ENCODE assay signal across 15 mouse cellular contexts in genomic region chr9:47770836-47771235, GRCm38 (mm10).
DNase-seq lines count a peak whose midpoint lies in the region; ATAC-seq and TF ChIP-seq lines count a peak whose summit lies in the region.
"Had no signal": no experiment of that assay in that cellular context is flagged by ENCODE, and none has a peak within 500 bp of the region (broad histone marks: within the 10 kb centered on the region; RNA-seq: fewer than 3 reads in every experiment).

No protein-coding gene starts in this region.

- 48% methylated on average over 11 of the region's 11 CpGs for WGBS in hindbrain, embryonic 15.5 days
- 66% methylated on average over 11 of the region's 11 CpGs for WGBS in hindbrain, embryonic 11.5 days
- 28% methylated on average over 11 of the region's 11 CpGs for WGBS in lung, embryonic 16.5 days
- WGBS in hindbrain, postnatal 0 days: 35% methylated on average over 11 of the region's 11 CpGs
- 21% methylated on average over 11 of the region's 11 CpGs for WGBS in limb, embryonic 15.5 days

- no peak overlapping the region for H3K4me3 ChIP-seq in hindbrain, embryonic 15.5 days
- no peak overlapping the region for H3K4me3 ChIP-seq in hindbrain, embryonic 11.5 days (ENCODE audit: low read depth, low read length)
- H3K4me3 ChIP-seq in lung, embryonic 16.5 days (ENCODE audit: low read length): no peak overlapping the region
- H3K4me3 ChIP-seq in hindbrain, postnatal 0 days (ENCODE audit: low read length): no peak overlapping the region
- no peak overlapping the region for H3K4me3 ChIP-seq in limb, embryonic 15.5 days
- H3K4me3 ChIP-seq: embryonic facial prominence, embryonic 10.5 days; heart, embryonic 13.5 days; liver, embryonic 12.5 days had no signal

- no peaks in the 10 kb centered on the region for H3K36me3 ChIP-seq in hindbrain, embryonic 15.5 days
- H3K36me3 ChIP-seq in hindbrain, embryonic 11.5 days (ENCODE audit: control insufficient read depth, insufficient read depth, low read length): no peaks in the 10 kb centered on the region
- no peaks in the 10 kb centered on the region for H3K36me3 ChIP-seq in lung, embryonic 16.5 days (ENCODE audit: control insufficient read depth, insufficient read depth, low read length)
- no peaks in the 10 kb centered on the region for H3K36me3 ChIP-seq in hindbrain, postnatal 0 days (ENCODE audit: insufficient read depth, low read length)
- no peaks in the 10 kb centered on the region for H3K36me3 ChIP-seq in limb, embryonic 15.5 days
- H3K36me3 ChIP-seq: embryonic facial prominence, embryonic 10.5 days; heart, embryonic 13.5 days; liver, embryonic 12.5 days had no signal

- no peaks in the 10 kb centered on the region for H3K9me3 ChIP-seq in hindbrain, embryonic 15.5 days
- no peaks in the 10 kb centered on the region for H3K9me3 ChIP-seq in hindbrain, embryonic 11.5 days (ENCODE audit: control insufficient read depth, low read length)
- no peaks in the 10 kb centered on the region for H3K9me3 ChIP-seq in lung, embryonic 16.5 days (ENCODE audit: control insufficient read depth, low read length)
- no peaks in the 10 kb centered on the region for H3K9me3 ChIP-seq in hindbrain, postnatal 0 days (ENCODE audit: low read length)
- H3K9me3 ChIP-seq in limb, embryonic 15.5 days: no peaks in the 10 kb centered on the region
- H3K9me3 ChIP-seq: embryonic facial prominence, embryonic 10.5 days; heart, embryonic 13.5 days; liver, embryonic 12.5 days had no signal

- no peak for ATAC-seq in hindbrain, embryonic 15.5 days (ENCODE audit: low FRiP score, low read depth)
- ATAC-seq in hindbrain, embryonic 11.5 days (ENCODE audit: low FRiP score): no peak
- peak; percentile 50; the same call in 1 of the 2 replicates for ATAC-seq in lung, embryonic 16.5 days (ENCODE audit: low read depth)
- ATAC-seq in hindbrain, postnatal 0 days: no peak
- no peak for ATAC-seq in limb, embryonic 15.5 days (ENCODE audit: insufficient number of reproducible peaks, low FRiP score, low TSS enrichment, low read depth)
- ATAC-seq: liver, embryonic 12.5 days had no signal

- H3K9ac ChIP-seq in hindbrain, embryonic 15.5 days: no peak overlapping the region
- H3K9ac ChIP-seq in hindbrain, embryonic 11.5 days (ENCODE audit: low read depth, low read length): no peak overlapping the region
- H3K9ac ChIP-seq in lung, embryonic 16.5 days (ENCODE audit: low read length): no peak overlapping the region
- no peak overlapping the region for H3K9ac ChIP-seq in hindbrain, postnatal 0 days (replicated peaks; ENCODE audit: low read length)
- no peak overlapping the region for H3K9ac ChIP-seq in limb, embryonic 15.5 days
- H3K9ac ChIP-seq: heart, embryonic 13.5 days; liver, embryonic 12.5 days had no signal

- 0 out of 2 replicates have a peak overlapping the region, but pooled peaks have one; percentile 52 for H3K27ac ChIP-seq in hindbrain, embryonic 15.5 days (replicated peaks)
- H3K27ac ChIP-seq in hindbrain, embryonic 11.5 days (ENCODE audit: low read depth, low read length): no peak overlapping the region
- H3K27ac ChIP-seq in lung, embryonic 16.5 days (ENCODE audit: low read length): no peak overlapping the region
- H3K27ac ChIP-seq in hindbrain, postnatal 0 days: no peak overlapping the region
- H3K27ac ChIP-seq in limb, embryonic 15.5 days: peak overlapping the region; percentile 23; the same call in 1 of the 2 replicates
- H3K27ac ChIP-seq: embryonic facial prominence, embryonic 10.5 days; heart, embryonic 13.5 days; liver, embryonic 12.5 days had no signal

- no peaks in the 10 kb centered on the region for H3K27me3 ChIP-seq in hindbrain, embryonic 15.5 days
- H3K27me3 ChIP-seq in hindbrain, embryonic 11.5 days (ENCODE audit: control insufficient read depth, insufficient read depth, low read length): no peaks in the 10 kb centered on the region
- no peaks in the 10 kb centered on the region for H3K27me3 ChIP-seq in lung, embryonic 16.5 days (ENCODE audit: control insufficient read depth, insufficient read depth, low read depth, low read length)
- no peaks in the 10 kb centered on the region for H3K27me3 ChIP-seq in hindbrain, postnatal 0 days (ENCODE audit: insufficient read depth, low read length)
- H3K27me3 ChIP-seq in limb, embryonic 15.5 days: no peaks in the 10 kb centered on the region
- H3K27me3 ChIP-seq: heart, embryonic 13.5 days; liver, embryonic 12.5 days had no signal

- DNase-seq in hindbrain, embryonic 11.5 days (ENCODE audit: low spot score): no peak
- no peak for DNase-seq in lung, postnatal 14 days
- no peak for DNase-seq in hindbrain, postnatal 0 days (ENCODE audit: low spot score)
- no peak for DNase-seq in retina, postnatal 1 day
- DNase-seq in spleen, adult 18-20 months: no peak
- DNase-seq: cerebellum, postnatal 14 days; kidney, adult 11 months; right cerebral cortex, adult 18-20 months; thymus, adult 18-20 months had no signal

- no peak for TF ChIP-seq CTCF in hindbrain, postnatal 0 days (IDR thresholded peaks at IDR 0.05; ENCODE audit: low read depth)

- H3K4me1 ChIP-seq in hindbrain, embryonic 15.5 days (replicated peaks): peaks cover 19% of the 10 kb centered on the region
- no peaks in the 10 kb centered on the region for H3K4me1 ChIP-seq in hindbrain, embryonic 11.5 days (replicated peaks; ENCODE audit: control insufficient read depth, insufficient read depth, low read length)
- peaks cover 26% of the 10 kb centered on the region for H3K4me1 ChIP-seq in lung, embryonic 16.5 days (replicated peaks; ENCODE audit: control insufficient read depth, insufficient read depth, low read length)
- H3K4me1 ChIP-seq in hindbrain, postnatal 0 days (ENCODE audit: insufficient read depth, low read length): 0 out of 2 replicates have a peak, but pooled peaks cover 7% of the 10 kb centered on the region
- H3K4me1 ChIP-seq in limb, embryonic 15.5 days: peaks cover 11% of the 10 kb centered on the region
- H3K4me1 ChIP-seq: liver, embryonic 12.5 days had no signal

- peak overlapping the region; percentile 5; the same call in 1 of the 2 replicates for H3K4me2 ChIP-seq in hindbrain, embryonic 15.5 days
- H3K4me2 ChIP-seq in hindbrain, embryonic 11.5 days (replicated peaks; ENCODE audit: low read depth, low read length): no peak overlapping the region
- peak overlapping the region; percentile 28; the same call in 1 of the 2 replicates for H3K4me2 ChIP-seq in lung, embryonic 16.5 days (ENCODE audit: low read depth, low read length)
- H3K4me2 ChIP-seq in hindbrain, postnatal 0 days (ENCODE audit: low read depth, low read length): peak overlapping the region; percentile 21; the same call in 1 of the 2 replicates
- peak overlapping the region; percentile 8; the same call in 1 of the 2 replicates for H3K4me2 ChIP-seq in limb, embryonic 15.5 days
- H3K4me2 ChIP-seq: liver, embryonic 12.5 days had no signal

Comparison
In these comparisons a context has a peak if more than half of its experiments do, and no peak if none do; other contexts are left out.
1. H3K27ac ChIP-seq: peak in hindbrain, embryonic 15.5 days (single experiment) and limb, embryonic 15.5 days (single experiment); none in hindbrain, embryonic 11.5 days (single experiment), lung, embryonic 16.5 days (single experiment) and hindbrain, postnatal 0 days (single experiment).